Mouse (Mus musculus) adrenal gland, adult 18-20 months (tissue): ENCODE results near the gene Samd8. TPM values are rescaled to one million over a fixed set of nuclear protein-coding genes. Genes with fewer than 3 reads are reported as not detected.

Source experiments
- DNase-seq, 2 experiments: peaks; one replicate each; pipeline ENCODE4 v3.0.0; 2021 to 2022; ENCODE audit warnings: low spot score in 2 of 2
- long read RNA-seq, 2 experiments: library from polyadenylated mRNA; stranded (forward); transcript quantifications; one replicate each; pipeline ENCODE4 v2.0.0; 2021
- total RNA-seq, 2 experiments: library from RNA; stranded (reverse); gene quantifications; 1 replicate in 1 of 2; 2 replicates in 1 of 2; pipeline ENCODE4 v1.2.3; 2021

Gene Samd8
- 10 to 100 TPM; 45.1 to 52.9 TPM for total RNA-seq
- long read RNA-seq, experiment 1, partial matches to known transcripts, result 1 of 5 reads
- long read RNA-seq, experiment 1, other reads (novel, unspliced or antisense), result 1 of 5 reads
- long read RNA-seq, experiment 2, transcript Samd8-201 (6 exons, 1,574 nt), result major isoform, 6 of 22 reads
- long read RNA-seq, experiment 2, transcript Samd8-204 (6 exons, 1,613 nt), result major isoform, 6 of 22 reads
- long read RNA-seq, experiment 2, partial matches to known transcripts, result 3 of 22 reads
- long read RNA-seq, experiment 2, other reads (novel, unspliced or antisense), result 7 of 22 reads

GRCm38 (mm10) chr14:21750008-21750880 is at the start of gene Samd8:
Gene Samd8 (plus strand): TSS chr14:21750531.
- peak; percentile 84 to 85 for DNase-seq

DNA sequence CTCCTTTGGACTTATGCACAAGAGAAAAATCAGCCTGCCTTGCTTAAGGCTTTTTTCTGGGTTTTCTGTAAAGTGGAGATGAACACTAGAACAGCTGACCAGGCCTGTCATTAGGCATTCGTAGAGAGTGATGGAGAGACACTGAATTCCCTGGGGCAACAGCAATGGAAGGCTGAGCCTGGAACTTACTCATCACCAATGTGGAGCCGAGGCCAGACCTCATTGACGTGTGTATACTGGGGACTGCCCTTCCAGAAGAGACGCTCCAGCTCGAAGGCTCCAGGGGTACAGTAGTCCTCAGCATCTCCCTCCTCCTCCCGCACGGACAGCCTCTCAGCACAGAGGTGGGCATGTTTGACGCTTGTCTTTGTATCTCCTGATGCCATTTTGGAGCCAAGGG is 47.6 kb upstream of the Samd8 start:
- DNase-seq, result no peak

GRCm38 (mm10) chr14:21703255-21703654 is 47.1 kb upstream of the Samd8 start:
- no peak for DNase-seq

GRCm38 (mm10) chr14:21705462-21705861 is 44.9 kb upstream of the Samd8 start:
- DNase-seq, result no peak

DNA sequence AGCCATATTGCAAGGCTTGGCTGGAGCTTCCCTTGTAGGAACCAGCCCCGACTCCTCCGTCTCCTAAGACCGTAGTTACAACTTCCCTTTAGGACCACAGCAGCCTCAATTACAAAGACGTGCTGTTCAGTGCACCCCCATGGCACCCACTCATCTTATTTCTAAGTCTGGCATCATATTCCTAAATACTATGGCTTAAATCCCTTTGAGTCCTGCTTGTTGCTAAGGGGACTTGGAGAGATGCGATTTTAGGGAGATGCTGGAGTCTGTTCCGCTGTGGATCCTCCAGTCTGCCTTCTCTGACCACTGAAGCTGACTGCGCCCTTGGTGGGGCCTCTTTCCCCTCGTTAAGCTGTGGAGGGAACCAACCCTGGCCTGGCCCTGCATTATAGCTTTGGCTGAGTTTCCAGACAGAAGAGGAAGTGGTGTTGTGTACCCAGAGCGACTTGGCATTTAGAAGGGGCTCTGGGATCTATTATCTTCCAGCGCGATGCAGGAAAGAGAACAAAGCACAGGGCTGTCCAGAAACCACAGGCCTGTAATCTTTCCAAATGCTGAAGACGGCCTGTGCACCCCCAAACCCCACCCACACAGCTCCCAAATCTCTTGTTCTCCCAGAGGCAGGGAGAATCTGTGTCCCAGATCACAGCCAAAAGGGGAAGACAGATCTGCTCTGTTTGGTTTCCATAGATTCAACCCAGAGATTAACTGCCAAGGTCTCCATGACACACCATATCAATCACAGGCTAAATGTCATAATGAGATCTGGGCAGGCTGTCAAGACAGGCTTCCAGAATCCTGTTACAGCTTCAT is 43.4 kb upstream of the Samd8 start:
- DNase-seq, result no peak

DNA sequence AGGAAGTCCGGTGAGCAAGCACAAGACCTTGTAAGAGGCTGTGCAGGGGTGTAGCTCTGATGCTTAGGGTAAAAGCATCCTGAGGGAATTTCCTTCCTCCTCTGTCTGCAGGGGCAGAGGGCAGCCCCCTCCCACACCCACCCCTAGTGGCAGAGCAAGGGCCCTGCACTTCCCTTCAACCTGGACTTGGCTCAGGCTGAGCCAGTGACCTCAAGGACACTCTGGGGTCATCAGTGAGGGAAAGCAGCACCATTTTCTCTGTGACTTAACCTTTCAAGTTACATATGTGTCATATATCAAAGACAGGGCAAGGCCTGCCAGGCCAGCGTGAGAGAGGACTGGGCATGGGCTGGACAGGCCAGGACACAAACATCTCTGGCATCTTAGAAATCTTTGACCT is 40.8 kb upstream of the Samd8 start:
- peak in 1 of 2 experiments; percentile 25 for DNase-seq

- DNase-seq, result no peak
Measured at GRCm38 (mm10) chr14:21711231-21711630, 39.1 kb upstream of the Samd8 start.

GRCm38 (mm10) chr14:21714486-21714885 is 35.8 kb upstream of the Samd8 start, which contains the start of gene Dupd1:
Gene Dupd1 (minus strand): TSS chr14:21714576.
- DNase-seq, result no peak

DNA sequence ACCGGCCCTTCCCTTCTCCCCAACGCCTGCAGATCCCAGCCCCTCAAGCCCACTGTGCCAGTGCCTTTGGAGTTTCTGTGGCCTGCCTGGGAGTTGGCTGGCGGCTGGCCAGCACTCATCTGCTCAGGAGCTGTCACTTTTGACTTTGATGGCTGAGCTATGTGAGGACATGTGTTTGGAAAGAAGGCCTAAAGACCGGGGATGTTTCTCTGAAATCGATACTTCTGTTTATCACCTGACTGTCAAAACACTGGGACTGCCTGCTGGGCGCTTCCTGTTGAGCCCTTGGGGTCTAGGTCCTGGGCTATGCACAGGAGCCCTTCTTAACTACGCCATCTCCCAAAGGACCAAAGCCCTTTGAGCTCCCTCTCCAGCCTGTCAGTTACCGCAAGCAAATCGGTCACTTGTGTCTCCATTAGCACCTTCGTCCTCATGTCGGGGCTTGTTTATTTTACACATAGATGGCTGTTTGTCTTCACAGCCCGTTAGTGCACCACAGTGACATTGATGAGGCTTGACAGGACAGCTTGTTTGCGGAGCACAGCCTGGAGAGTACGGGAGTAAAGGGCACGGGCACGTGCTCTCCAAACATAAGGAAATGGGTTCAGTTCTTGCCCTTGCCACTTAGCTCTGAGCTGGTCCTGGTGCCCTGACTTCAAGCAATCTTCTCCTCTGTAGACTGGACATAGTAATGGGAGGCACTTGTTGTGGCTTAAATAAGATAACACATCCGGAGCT is 30.5 kb upstream of the Samd8 start:
- DNase-seq, result no peak

GRCm38 (mm10) chr14:21720430-21721205 is 29.7 kb upstream of the Samd8 start:
- no peak for DNase-seq

- DNase-seq, result no peak
Measured at GRCm38 (mm10) chr14:21722021-21722698, 28.2 kb upstream of the Samd8 start.

DNA sequence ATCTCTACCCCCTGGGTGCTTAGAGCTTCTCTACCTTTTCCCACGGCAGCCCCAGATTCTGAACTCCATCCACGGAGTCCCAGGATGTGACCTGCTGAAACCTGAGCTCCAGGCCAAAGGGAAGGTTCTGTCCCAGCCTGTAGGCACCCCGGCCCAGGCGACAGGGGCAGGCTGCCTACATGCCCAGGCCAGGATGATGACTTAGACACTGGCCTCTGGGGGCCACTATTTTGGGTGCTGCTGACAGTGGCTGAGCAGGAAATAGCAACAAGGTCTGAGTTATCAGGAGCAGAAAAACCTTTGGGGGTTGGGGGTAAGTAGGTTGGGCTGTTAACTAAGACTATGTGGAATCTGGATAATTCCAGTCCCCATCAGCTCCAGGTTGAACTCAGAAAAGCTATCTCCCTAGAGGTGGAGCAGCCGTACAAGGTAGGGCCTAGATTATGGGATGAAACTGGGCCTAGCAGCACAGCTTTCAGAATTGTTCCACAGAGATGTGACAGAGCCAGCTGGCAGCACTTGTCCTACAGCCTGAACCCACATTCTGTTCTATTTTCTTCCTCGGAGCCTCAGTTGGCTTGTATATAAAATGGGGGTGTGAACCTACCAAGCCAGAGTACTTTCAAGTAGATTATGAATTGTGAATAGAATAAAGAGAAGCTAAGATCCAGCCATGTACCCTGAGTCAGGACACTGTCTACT is 21.1 kb upstream of the Samd8 start:
- no peak for DNase-seq

GRCm38 (mm10) chr14:21729936-21730335 is 20.4 kb upstream of the Samd8 start:
- DNase-seq, result no peak

GRCm38 (mm10) chr14:21733131-21733905 is 17.0 kb upstream of the Samd8 start:
- DNase-seq, result no peak

- DNase-seq, result no peak
Measured at GRCm38 (mm10) chr14:21740345-21740744, 10.0 kb upstream of the Samd8 start.

DNA sequence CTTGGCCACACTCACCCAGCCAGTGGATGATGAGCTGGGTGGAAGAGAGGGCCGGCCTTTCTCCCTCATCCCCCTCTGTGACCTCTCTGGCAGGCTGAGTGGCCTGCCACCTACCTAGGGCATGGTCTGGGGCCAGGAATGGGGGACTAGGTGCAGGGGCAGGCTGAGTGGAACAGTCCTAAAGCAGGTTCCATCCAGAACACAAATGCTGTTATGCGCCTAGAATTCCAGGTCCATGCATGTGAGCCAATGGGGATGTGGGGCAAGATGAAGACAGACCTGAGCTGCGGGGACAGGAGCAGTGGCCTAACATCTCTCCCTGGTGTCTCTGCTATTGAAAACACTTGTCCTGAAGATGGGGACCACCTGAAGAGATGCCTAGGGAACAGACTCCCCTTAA is 9.0 kb upstream of the Samd8 start:
- DNase-seq, result no peak

DNA sequence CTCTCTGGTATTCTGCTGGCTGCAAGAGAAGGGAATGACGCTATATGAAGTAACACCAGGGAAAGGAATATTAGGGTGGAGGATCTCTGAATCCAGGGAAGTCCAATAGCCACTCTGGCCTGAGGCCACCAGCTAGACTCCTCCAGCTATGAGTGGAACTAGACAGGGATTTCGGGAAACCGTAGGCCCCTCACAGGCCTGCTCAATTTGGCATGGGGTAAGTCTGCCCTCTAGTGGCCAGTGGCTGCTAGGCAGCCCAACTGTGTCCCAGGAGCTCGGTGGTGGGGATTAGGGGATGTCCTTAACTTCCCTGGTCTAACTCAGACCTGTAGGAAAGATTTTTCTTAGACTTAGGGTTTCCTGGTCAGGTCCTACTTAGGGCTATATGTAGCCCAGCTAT is 8.5 kb upstream of the Samd8 start:
- peak; percentile 83 to 85 for DNase-seq

DNA sequence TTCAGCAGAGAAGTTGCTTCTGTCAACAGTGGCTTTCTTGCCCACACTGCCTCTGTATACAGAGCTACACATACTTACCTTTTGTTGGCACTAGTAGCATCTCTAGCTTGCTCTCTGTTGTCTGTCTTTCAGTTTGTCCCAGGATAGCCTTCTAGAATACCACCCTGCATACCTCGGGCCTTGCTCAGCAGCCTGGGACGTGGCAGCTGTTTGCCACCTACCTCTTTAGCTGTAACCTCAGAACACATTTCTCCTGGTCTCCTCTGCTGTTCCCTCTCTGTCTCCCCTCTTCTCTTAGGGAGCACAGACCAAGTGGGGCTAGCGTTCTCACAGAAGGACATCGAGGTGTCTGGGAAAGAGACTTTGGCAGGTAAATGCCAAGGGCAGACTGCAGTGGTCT is 7.9 kb upstream of the Samd8 start:
- no peak for DNase-seq
